In the genomic region with DNA sequence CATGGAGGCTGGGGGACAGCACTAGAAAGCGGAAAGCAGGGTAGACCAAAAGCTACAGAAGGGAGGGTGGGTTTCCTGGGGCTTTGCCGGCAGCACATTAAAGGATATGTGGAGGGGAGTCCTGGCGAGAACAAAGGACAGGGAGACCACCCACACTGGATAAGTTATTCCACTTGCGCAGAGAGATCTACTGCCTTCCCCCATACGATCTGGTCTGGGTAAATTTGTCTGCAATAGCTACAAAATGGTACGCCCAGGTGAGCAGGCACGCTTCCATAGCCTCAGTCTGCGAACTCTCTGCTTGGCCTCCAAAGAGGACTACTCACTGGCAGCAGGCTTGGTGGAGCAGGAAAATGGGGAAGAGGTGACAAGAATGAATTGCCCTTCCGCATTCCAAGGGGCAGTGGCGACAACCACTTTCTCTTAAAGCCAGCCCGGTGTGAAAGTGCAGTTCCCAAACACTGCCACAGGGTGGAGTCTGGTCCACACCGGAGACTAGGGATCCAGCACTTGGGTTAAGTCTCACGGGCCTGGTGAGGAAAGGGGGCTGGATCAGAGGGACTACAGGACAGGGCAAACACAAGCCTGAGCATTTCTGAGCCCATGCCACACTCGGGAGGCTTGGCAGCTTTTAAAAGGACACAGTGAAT, we compare ENCODE assay signal across 7 mouse cellular contexts. TPM values are rescaled to one million over a fixed set of nuclear protein-coding genes. Genes with fewer than 3 reads are reported as not detected.
DNase-seq lines count a peak whose midpoint lies in the region; ATAC-seq lines count a peak whose summit lies in the region.

No protein-coding gene starts in this region.

- H3K9me3 ChIP-seq in intestine, embryonic 16.5 days (ENCODE audit: control insufficient read depth, low read length) = no peaks in the 10 kb centered on the region
- H3K9me3 ChIP-seq in midbrain, embryonic 10.5 days (replicated peaks) = no peaks in the 10 kb centered on the region

- H3K4me1 ChIP-seq in intestine, embryonic 16.5 days (ENCODE audit: control insufficient read depth, insufficient read depth, low read length) = peaks cover 28% of the 10 kb centered on the region
- H3K4me1 ChIP-seq in midbrain, embryonic 10.5 days = peaks cover 31% of the 10 kb centered on the region

- H3K4me3 ChIP-seq in intestine, embryonic 16.5 days (ENCODE audit: low read length) = peak overlapping the region; percentile 22
- peak overlapping the region; percentile 47 for H3K4me3 ChIP-seq in midbrain, embryonic 10.5 days

- WGBS in intestine, embryonic 16.5 days = 10% methylated on average over 14 of the region's 14 CpGs
- 8% methylated on average over 14 of the region's 14 CpGs for WGBS in midbrain, embryonic 10.5 days

- intact Hi-C loops in left cerebral cortex, postnatal 25 days (cut with DNase I) = loop anchor here (1.0 to 5.0 kb wide), 3 partner anchors 51 to 147 kb away; partner anchors contain the start of gene Rras2

- H3K36me3 ChIP-seq in intestine, embryonic 16.5 days (ENCODE audit: control insufficient read depth, insufficient read depth, low read length) = no peaks in the 10 kb centered on the region
- no peaks in the 10 kb centered on the region for H3K36me3 ChIP-seq in midbrain, embryonic 10.5 days

- ATAC-seq in intestine, embryonic 16.5 days = peak; percentile 67

- no peaks in the 10 kb centered on the region for H3K27me3 ChIP-seq in intestine, embryonic 16.5 days (replicated peaks; ENCODE audit: control insufficient read depth, insufficient read depth, low read length)
- H3K27me3 ChIP-seq in midbrain, embryonic 10.5 days (ENCODE audit: low read depth, poor library complexity, severe bottlenecking) = no peaks in the 10 kb centered on the region

- DNase-seq in adrenal gland, adult 2 months = peak; percentile 88
- peak; percentile 91 for DNase-seq in embryo, embryonic 9.5 days (ENCODE audit: extremely low spot score)
- peak; percentile 57 to 75 for DNase-seq in gastrocnemius, postnatal 4 days (ENCODE audit: low spot score in 2 of 2)
- DNase-seq in left cerebral cortex, postnatal 25 days (ENCODE audit: low spot score in 2 of 2) = peak; percentile 87 to 90
- DNase-seq in midbrain, embryonic 10.5 days (ENCODE audit: low spot score) = peak; percentile 87
- DNase-seq in right cerebral cortex, postnatal 4 days = peak; percentile 77

- no peak overlapping the region for H3K27ac ChIP-seq in intestine, embryonic 16.5 days (ENCODE audit: low read length)
- peak overlapping the region; percentile 65 for H3K27ac ChIP-seq in midbrain, embryonic 10.5 days (replicated peaks)

- H3K9ac ChIP-seq in intestine, embryonic 16.5 days (ENCODE audit: low read depth, low read length) = no peak overlapping the region

- H3K4me2 ChIP-seq in intestine, embryonic 16.5 days (ENCODE audit: low read depth, low read length) = peak overlapping the region; percentile 46

RNA-seq across cellular contexts. Expression of gene Rras2, which starts 50.9 kb away (rescaled TPM):
- total RNA-seq in adrenal gland, adult 2 months (2021) = 10 to 100 TPM; 27.5 TPM
- polyA plus RNA-seq in adrenal gland, adult 2 months (2012; rRNA removed) = 14.8 and 24.6 TPM in 2 replicates
- 10 to 100 TPM; 35.9 to 36.5 TPM for total RNA-seq in gastrocnemius, postnatal 4 days (2021)
- 20.6 and 21.2 TPM in 2 replicates for polyA plus RNA-seq in intestine, embryonic 16.5 days (2015; fragmentation: Nextera tagmentation; extraction: Ambion mirVana)
- total RNA-seq in left cerebral cortex, postnatal 25 days (2021) = 10 to 100 TPM; 21.0 to 24.6 TPM
- polyA plus RNA-seq in midbrain, embryonic 10.5 days (2016; fragmentation: Nextera tagmentation; extraction: Ambion mirVana) = 24.9 and 27.2 TPM in 2 replicates
